Mouse (Mus musculus): ENCODE measurements around the gene Chl1.

Chl1 gene

GRCm38 (mm10) chr6:103510392-103511289 lies at the start of gene Chl1:
Chl1 (plus strand) TSS chr6:103510586.
- DNase-seq, result no peak

DNA sequence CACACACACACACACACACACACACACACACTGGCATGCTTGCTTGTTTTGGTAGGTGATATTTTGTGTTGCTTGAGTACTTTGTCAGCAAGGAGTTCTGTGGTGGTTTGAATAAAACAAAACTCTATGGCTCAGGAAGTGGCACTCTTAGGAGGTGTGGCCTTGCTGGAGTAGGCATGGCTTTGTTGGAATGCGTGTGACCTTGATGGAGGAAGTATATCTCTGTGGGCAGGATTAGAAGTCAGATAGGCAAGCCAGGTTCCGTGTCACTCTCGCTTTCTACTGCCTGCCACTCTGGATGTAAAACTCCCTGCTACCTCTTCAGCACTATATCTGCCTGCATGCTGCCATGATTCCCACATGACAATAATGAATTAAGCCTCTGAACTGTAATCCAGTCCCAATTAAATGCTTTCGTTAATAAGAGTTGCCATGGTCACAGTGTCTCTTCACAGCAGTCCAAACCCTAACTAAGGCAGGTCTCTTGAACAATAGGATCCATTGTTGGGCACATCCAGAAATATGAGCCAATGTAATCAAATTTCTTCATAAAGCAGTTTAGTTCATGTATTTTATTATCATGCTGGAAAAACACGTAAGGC lies 44.8 kb upstream of the Chl1 start:
- no peak for DNase-seq

- DNase-seq, result no peak
Observed at GRCm38 (mm10) chr6:103473316-103473715, 37.1 kb upstream of the Chl1 start.

GRCm38 (mm10) chr6:103487199-103487598 lies 23.2 kb upstream of the Chl1 start:
- DNase-seq, result no peak

GRCm38 (mm10) chr6:103498404-103498803 lies 12.0 kb upstream of the Chl1 start:
- no peak for DNase-seq

GRCm38 (mm10) chr6:103504065-103504464 lies 6.3 kb upstream of the Chl1 start:
- no peak for DNase-seq

DNA sequence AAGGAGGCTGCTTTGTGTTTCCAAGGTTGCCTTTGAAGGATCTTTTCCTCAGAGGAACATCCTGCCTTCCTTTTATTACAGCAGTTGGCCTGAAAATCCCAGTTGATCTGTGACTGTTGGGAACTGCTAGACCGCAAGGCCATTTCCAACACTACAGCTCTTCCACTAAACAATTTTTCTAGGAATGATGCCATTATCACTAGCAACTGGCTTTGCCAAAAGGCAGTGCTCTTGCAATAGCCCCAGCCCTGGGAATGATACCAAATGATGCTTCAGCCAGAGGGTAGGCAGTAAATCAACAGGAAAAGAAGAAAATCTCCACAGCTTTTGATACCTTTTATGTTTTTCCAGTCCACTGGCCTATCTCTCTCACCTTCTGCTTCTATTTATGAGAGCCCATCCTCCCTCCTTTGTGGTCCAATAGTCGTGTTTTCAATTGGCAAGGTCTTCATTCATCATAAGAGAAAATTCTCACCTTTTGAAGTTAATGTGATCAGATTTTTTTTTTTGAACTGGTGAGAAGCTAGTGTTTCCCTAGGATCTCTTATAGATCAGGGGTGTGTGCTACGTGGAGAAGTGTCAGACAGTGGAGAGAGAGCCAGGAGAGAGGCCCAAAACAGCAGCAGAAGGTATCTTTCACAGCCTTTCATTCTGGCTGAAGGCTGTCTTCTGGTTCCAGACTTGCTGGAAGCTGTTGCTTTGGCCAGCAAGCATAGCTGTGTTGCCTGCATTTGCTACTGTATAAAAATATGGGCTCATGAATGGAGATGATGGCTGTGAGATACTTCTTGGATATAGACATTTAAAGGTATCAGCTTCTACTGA lies 2.4 kb upstream of the Chl1 start:
- DNase-seq, result no peak

GRCm38 (mm10) chr6:103509596-103509995 lies 790 bp upstream of the Chl1 start:
- no peak for DNase-seq

DNA sequence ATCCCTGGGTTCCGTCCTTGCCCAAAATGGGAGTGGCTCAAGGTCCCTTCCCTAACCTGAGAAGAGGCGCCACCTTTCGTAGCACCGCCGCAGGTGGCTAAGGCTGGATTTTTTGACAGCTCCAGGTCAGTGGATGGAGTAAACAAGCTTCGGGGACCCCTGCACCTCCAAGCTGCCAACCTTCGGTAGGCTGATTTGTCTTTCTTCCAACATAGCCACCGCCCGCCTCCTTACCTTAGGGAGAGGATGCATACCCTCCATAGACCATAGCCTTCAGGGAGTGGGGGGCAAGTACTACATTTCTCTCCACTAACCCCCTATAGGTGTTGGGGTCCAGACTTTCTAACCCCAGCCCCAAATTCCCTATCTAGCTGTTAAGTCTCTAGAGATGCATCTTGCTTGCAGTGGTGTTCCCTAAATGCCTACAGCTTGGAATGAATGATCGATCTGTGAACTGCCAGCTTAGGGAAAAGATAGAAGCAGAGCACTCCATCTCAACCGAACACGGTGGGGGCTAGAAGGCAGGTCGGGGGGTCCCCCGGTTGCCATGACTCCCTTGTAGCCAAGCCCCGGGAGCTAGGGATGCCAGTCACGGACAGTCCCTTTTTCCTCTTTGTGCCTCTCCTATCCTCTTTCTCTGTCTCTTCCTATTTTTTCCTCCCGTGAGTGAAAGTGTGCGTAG lies 1.0 kb downstream of the Chl1 start:
- no peak for DNase-seq

- no peak for DNase-seq
Observed at GRCm38 (mm10) chr6:103511972-103512565, 1.7 kb downstream of the Chl1 start.

DNA sequence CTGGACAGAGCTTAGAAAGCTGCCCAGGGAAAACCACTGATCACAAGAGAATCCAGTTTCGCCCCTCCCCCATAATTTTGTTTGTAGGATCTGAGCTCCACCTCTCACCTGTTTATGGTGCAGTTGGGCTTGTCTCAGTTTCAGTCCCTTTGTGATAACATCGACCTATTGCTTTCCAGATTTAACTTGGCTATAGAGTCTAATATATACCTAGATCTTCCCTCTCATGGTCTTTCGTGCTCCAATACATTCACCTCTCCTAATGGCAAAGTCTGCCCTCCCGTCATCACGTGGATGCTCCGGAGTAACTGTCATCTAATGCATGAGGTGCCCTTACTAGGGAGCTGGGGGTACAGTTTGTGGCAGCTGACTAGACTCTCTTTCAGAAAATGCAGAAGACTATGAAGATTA lies 2.5 kb downstream of the Chl1 start:
- no peak for DNase-seq

GRCm38 (mm10) chr6:103513621-103514241 lies 3.3 kb downstream of the Chl1 start:
- DNase-seq, result no peak

DNA sequence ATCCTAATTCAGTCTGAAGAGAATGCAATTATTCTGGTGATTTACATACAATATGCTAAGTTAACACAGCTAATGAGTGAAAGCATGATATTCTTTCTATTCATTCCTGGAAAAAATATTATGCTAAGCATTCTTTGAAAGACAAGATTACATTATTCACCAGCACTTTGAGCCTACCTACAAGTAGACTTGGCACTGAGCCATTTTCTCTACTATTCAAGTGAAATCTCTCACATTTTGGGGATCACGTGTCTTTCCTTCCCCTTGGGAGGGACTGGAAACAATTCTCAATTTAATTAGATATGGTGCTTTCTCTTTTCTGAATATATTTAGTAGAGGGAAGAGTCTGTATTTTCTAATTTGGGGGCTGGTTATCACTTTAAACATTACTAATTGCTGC lies 4.0 kb downstream of the Chl1 start:
- no peak for DNase-seq

DNA sequence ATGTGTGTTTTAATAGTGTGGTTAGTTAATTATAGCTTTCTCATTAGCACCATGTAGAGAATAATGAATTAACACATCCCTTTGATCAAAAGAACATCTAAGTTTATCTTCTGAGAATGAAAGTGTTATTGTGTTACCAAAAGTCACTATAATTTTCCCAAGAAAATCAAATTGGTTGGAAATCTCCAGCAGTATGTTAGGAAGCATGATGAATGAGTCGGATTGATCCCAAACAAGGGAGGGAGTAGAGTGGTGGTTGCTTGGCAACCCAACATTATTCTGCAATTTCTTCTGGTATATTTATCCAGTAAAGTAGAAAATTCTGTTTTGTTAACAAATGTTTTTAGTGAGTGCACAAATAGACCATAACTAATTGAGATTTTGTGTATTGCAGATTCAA lies 4.4 kb downstream of the Chl1 start:
- no peak for DNase-seq

GRCm38 (mm10) chr6:103519596-103519995 lies 9.2 kb downstream of the Chl1 start:
- DNase-seq, result no peak

GRCm38 (mm10) chr6:103525326-103526024 lies 15.1 kb downstream of the Chl1 start:
- no peak for DNase-seq

- DNase-seq, result no peak
Observed at GRCm38 (mm10) chr6:103526945-103527777, 16.8 kb downstream of the Chl1 start.

DNA sequence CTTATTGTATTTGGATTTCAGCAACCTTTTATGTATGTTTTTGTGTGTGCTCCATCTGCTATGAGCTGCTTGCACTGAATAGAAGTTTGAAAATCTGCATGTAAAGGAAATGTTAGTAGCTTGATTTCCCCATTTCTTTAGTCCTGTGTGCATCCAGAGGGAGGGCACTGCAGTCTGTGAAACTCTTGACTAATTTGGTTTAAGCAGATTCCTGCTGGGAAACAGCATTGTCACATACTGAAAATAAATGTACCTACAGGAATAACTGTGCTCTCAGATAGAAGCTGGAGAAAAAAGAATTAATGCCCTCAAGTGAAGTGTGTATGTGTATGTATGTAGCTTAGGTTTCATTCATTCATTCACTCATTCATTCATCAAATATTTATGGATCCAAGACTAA lies 22.7 kb downstream of the Chl1 start:
- no peak for DNase-seq

DNA sequence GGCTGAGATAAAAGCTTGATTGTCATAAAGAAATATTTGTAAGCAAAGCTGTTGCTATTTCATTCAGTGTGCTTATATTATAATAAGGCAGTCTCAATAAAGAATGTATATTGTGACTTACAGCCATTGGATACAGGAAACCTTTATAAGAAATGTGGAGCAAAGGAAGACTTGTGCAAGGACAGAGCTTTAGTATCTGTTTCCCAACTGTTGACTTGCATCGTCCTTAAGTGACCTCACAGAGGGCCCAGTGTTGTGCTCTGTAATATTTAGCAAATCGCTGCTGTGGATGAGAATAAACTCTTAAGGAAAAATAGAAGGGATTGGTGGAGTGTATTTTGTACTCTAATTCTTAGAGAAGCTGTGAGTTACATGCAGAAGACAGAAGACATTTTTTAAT lies 23.6 kb downstream of the Chl1 start:
- no peak for DNase-seq

DNA sequence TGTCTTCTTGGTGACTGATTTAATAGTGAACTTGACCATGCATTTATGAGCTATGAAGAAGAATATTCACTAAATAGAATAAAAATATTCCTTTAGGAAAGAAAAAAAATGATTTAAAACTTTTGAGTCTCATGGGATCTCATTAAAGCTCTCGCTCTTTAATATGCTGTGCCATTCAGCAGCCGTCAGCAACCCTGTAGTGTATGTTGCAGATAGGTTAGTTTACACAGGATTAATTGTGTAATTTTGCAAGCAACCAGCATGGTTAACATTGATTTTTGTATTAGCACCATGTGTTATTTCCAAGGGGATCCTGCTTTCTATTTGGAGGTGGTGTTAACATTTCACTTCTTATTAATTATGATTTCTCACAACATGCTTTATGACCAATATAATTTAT lies 32.2 kb downstream of the Chl1 start:
- no peak for DNase-seq
